Mouse (Mus musculus): ENCODE measurements around the gene Tnip1.

The Tnip1 gene

GRCm38 (mm10) chr11:54879434-54879833, 83.3 kb downstream of the Tnip1 start:
- DNase-seq (ENCODE audit: low read depth, low spot score): no peak

- DNase-seq (ENCODE audit: low read depth, low spot score): no peak
Observed at GRCm38 (mm10) chr11:54878893-54879292, 83.8 kb downstream of the Tnip1 start.

- no peak for DNase-seq (ENCODE audit: low read depth, low spot score)
Observed at GRCm38 (mm10) chr11:54876031-54876430, 86.7 kb downstream of the Tnip1 start.

DNA sequence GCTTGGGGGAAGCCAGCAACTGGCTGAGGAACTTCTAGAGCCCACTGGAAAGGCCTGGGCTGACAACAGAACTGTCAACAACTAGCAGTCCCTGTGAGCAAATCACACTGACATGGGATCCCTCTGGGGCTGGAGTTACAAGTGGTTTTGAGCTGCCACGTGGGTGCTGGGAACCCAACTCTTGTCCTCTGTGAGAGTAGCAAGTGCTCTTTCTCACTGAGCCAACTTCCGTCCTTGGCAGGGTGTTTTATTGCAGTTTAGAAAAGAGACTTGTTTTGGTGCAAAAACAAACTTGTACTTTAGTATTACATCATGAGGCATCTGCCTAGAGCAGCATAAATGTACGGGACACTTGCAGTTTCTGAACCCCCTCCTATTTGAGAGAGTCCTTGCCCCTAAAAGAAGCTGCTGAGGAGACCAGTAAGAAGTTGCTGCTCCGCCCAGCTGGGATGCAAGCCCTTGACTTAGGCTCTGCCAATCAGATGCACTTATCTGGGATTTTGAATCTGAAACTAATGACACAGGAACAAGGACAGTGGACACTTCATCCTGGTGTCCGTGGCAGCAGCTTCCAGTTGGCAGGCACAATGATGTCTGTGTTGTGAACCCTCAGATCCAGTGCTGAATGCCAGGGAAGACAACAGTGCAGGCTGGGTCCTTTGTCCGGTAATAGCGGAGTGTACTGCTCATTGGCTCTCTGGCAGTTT, 90.7 kb downstream of the Tnip1 start:
- no peak for DNase-seq (ENCODE audit: low read depth, low spot score)

GRCm38 (mm10) chr11:54869318-54869717, 93.4 kb downstream of the Tnip1 start:
- no peak for DNase-seq (ENCODE audit: low read depth, low spot score)

DNA sequence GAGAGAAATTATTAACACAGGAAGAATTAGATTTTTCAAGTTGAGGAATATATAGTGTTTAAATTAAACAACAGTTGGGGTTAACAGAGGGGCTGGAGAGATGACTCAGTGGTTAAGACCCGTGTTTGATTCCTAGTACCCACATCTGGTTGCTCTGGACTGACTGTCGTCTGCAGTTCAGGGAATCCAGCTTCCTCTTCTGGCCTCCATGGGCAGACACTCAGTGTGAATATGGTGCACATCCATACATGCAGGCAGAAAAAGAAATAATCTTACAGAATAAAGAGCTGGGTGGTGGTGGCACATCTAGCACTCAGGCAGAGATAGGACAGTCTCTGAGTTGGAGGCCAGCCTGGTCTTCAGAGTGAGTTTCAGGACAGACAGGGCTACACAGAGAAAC, 94.3 kb downstream of the Tnip1 start:
- DNase-seq (ENCODE audit: low read depth, low spot score): no peak

DNA sequence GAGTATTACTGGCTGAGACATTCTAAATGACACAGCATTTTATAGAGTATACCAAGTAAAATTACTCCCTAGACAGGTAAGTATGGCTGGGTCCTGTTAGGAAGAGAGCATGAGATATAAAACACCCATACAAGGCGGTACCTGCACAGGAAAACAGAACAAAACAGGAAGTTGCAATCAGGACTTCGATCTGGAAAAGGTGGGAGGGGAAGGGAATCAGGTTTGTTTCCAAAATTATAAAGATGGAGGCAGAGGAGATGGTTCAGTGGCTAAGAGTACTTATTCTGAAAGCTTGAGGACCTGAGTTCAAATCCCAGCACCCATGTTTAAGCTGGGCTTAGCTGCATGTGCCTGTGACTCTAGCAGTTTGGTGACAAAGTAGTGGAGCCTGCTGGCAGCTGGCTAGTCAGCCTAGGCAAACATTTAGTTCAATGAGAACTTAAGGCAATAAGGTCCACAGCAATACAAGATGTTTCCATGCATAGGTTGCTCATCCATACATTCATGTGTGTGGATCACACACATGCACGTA, 94.7 kb downstream of the Tnip1 start:
- DNase-seq (ENCODE audit: low read depth, low spot score): no peak

DNA sequence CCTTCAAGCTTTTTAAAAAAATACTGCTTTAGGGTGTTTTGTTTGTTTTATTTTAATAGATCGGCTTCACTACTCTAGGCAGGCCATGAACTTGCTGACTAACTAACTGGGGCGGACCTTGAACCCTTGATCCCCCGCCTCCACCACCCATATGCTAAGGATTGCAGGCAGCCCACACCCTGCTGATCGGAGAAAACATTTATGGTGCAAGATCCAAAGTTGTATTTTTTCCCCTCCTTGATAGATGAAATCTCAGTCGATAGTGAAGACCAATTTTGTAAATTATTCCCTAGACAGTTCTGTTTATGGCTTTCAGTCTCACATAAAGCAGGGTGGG, 95.7 kb downstream of the Tnip1 start:
- DNase-seq (ENCODE audit: low read depth, low spot score): no peak

- peak; percentile 86 for DNase-seq (ENCODE audit: low read depth, low spot score)
Observed at GRCm38 (mm10) chr11:54866119-54867048, 96.3 kb downstream of the Tnip1 start, which contains the start of gene Hint1. Gene Hint1, plus strand, starts transcription at chr11:54866383.

GRCm38 (mm10) chr11:54865330-54866085, 97.2 kb downstream of the Tnip1 start:
- DNase-seq (ENCODE audit: low read depth, low spot score): no peak

- DNase-seq (ENCODE audit: low read depth, low spot score): no peak
Observed at GRCm38 (mm10) chr11:54862621-54863520, 99.8 kb downstream of the Tnip1 start.

GRCm38 (mm10) chr11:54861471-54862420, 101.0 kb downstream of the Tnip1 start:
- no peak for DNase-seq (ENCODE audit: low read depth, low spot score)
